Mouse (Mus musculus): Measurements from ENCODE around the gene Rprd1b.

The Rprd1b gene

DNA sequence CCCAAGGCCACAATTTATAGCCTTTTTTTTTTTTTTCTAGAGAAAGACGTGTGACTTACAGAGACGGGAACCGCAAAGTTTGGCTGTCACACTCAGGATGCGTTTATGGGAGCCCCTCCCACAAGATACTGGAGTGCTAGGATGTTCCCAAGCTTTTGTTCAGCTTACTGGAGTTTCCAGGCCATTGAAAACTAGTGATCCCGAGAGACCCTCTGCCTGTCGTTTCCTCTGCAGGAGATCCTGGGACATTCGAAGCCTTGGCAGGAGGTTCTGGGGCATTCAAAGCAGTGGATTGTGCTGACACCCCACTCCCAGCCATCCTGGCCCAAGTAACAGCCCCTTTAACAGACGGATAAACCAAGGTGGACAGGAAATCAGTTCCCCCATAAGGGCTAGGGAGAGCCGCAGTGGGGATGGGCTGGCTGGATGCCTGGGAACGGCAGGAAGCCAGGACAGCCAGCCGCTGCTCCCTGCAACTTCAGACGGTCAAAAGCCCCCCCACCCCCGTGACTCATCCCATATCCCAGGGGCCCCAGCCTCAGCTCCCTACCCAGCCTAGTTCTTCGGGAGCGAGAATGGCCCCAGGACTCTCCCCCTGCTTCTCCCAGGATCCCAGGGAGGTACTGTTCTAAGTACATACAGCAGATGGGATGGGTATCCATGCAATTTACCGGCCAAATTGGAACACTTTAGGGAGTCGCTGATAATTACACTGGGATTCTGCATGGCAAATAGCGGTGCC lies 151.2 kb downstream of the Rprd1b start:
- peak; percentile 36 for DNase-seq

DNA sequence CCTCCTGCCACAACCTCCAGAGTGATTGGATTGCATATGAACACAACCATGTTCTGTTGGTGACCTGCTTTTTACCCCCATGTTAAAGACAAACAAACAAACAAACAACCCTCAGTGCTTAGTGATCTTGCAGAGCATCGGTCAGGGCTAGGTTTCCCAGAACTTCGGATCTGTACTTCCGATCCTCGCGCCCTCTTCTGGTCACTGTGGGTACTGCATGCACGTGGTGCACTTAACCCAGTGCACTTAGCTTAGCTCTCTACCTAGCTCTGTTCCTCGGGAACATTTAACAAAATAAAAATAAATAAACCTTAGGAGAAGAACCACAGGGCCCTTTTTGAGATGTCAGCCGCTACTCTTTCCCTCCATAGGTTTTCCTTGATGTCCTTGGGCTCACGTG lies 152.5 kb downstream of the Rprd1b start:
- peak; percentile 12 for DNase-seq

Measured in cerebellum, adult 9-10 months (tissue).